Mouse (Mus musculus) cerebellum, adult 2 months (tissue): ENCODE data around the gene Ubiad1.

Source experiments
- CTCF ChIP-seq: fragments of 200-500 bp; IDR thresholded peaks from 2 replicates; pipeline ENCODE4 v1.5.1; 2011; ENCODE audit warnings: low read depth, mild to moderate bottlenecking, control low read depth, low read length, moderate library complexity, borderline replicate concordance; ENCODE audit not compliant: insufficient read depth
- POLR2A ChIP-seq: fragments of 200-500 bp; IDR thresholded peaks from 2 replicates; pipeline ENCODE4 v1.6.1; 2011; ENCODE audit warnings: low read length, control low read depth, borderline replicate concordance; ENCODE audit not compliant: insufficient read depth

DNA sequence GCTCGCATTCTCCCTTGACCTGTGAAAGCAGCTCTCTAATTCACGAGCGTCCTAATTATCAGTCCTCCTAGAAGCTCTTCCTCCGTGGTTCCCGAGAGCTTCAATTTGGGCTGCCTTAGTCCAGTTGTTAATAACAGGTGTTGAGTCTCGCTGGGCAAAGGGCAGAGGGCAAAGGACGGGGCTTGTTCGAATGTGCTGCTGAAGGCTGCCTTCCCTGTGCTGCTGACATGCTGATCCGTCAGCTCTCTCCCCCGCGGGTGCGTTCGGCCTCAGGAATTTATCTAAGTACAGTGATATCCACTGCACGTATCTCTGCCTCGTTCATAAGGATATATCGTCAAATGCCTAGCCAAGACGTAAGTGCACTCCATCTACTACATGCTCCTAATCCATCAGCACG is 11.2 kb downstream of the Ubiad1 start:
- no peak for TF ChIP-seq CTCF
- no peak for TF ChIP-seq POLR2A
